8 mouse cellular contexts compared by ENCODE assay signal in the genomic region with DNA sequence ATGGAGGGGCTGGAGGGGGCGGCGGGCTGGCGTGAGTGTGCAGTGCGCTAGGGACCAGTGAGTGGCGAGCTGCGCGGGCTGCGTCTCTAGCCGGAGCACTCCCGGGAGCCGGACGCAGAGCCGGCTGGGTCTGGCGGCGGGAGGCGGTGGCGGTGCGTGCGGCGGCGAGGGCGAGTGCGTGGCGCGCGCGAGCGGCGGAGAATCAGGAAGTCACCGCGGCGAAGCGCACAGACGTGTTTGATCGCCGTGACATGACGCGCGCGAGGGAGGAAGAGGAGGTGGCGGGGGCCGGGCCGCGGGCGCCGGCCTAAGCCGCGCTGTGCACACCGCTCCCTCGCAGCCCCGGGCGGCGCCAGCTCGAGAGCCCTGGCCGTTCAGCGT. TPM values are rescaled to one million over a fixed set of nuclear protein-coding genes. Genes with fewer than 3 reads are reported as not detected.
DNase-seq lines count a peak whose midpoint lies in the region; ATAC-seq lines count a peak whose summit lies in the region.

No protein-coding gene starts in this region.

- DNase-seq in urinary bladder, postnatal 10 days (ENCODE audit: low spot score), result peak; percentile 32
- DNase-seq in urinary bladder, adult 2 months (ENCODE audit: low spot score), result no peak
- no peak for DNase-seq in embryonic facial prominence, embryonic 11.5 days (ENCODE audit: low spot score)
- peak; percentile 76 to 85 for DNase-seq in kidney, postnatal 4 days
- DNase-seq in right cerebral cortex, postnatal 10 days (ENCODE audit: low spot score in 2 of 2), result peak; percentile 82
- DNase-seq in adipocyte (ENCODE audit: low spot score), result no peak

- H3K27ac ChIP-seq in embryonic facial prominence, embryonic 11.5 days (replicated peaks; ENCODE audit: low read depth, low read length), result no peak overlapping the region
- H3K27ac ChIP-seq in heart, embryonic 13.5 days (replicated peaks), result peak overlapping the region; percentile 96
- H3K27ac ChIP-seq in macrophage, result peak overlapping the region; percentile 27; the same call in 1 of the 2 replicates

- H3K9ac ChIP-seq in embryonic facial prominence, embryonic 11.5 days (replicated peaks; ENCODE audit: low read length), result peak overlapping the region; percentile 74
- H3K9ac ChIP-seq in heart, embryonic 13.5 days, result peak overlapping the region; percentile 87

- 0 out of 2 replicates have a peak, but pooled peaks cover 4% of the 10 kb centered on the region for H3K4me1 ChIP-seq in embryonic facial prominence, embryonic 11.5 days (ENCODE audit: control insufficient read depth, insufficient read depth, low read length)
- H3K4me1 ChIP-seq in heart, embryonic 13.5 days, result peaks cover 16% of the 10 kb centered on the region

- peak; percentile 44; the same call in 1 of the 2 replicates for ATAC-seq in embryonic facial prominence, embryonic 11.5 days (replicated peaks; ENCODE audit: insufficient number of reproducible peaks, low FRiP score, low TSS enrichment, low read depth)
- peak; percentile 4; the same call in 1 of the 2 replicates for ATAC-seq in heart, embryonic 13.5 days (ENCODE audit: extremely low read depth, insufficient number of reproducible peaks, low FRiP score, low TSS enrichment)

- peak overlapping the region; percentile 100 for H3K4me2 ChIP-seq in embryonic facial prominence, embryonic 11.5 days (ENCODE audit: low read depth, low read length)
- H3K4me2 ChIP-seq in heart, embryonic 13.5 days, result peak overlapping the region; percentile 100

- H3K9me3 ChIP-seq in embryonic facial prominence, embryonic 11.5 days (replicated peaks; ENCODE audit: control insufficient read depth, low read length), result no peaks in the 10 kb centered on the region
- no peaks in the 10 kb centered on the region for H3K9me3 ChIP-seq in heart, embryonic 13.5 days

- no peaks in the 10 kb centered on the region for H3K36me3 ChIP-seq in embryonic facial prominence, embryonic 11.5 days (replicated peaks; ENCODE audit: control insufficient read depth, insufficient read depth, low read depth, low read length)
- no peaks in the 10 kb centered on the region for H3K36me3 ChIP-seq in heart, embryonic 13.5 days
- no peaks in the 10 kb centered on the region for H3K36me3 ChIP-seq in macrophage (ENCODE audit: inconsistent target)

- peaks cover 44% of the 10 kb centered on the region for H3K79me2 ChIP-seq in macrophage (ENCODE audit: inconsistent target)

- WGBS in embryonic facial prominence, embryonic 11.5 days, result under 1% methylated on average over 40 of the region's 56 CpGs
- under 1% methylated on average over 49 of the region's 56 CpGs for WGBS in heart, embryonic 13.5 days
- under 1% methylated on average over 42 of the region's 56 CpGs for WGBS in macrophage (ENCODE audit: missing documents)

- H3K4me3 ChIP-seq in embryonic facial prominence, embryonic 11.5 days (ENCODE audit: low read depth, low read length), result peak overlapping the region; percentile 72
- H3K4me3 ChIP-seq in heart, embryonic 13.5 days, result peak overlapping the region; percentile 83
- peak overlapping the region; percentile 61 for H3K4me3 ChIP-seq in macrophage (ENCODE audit: inconsistent target)

- no peaks in the 10 kb centered on the region for H3K27me3 ChIP-seq in embryonic facial prominence, embryonic 11.5 days (ENCODE audit: control insufficient read depth, insufficient read depth, low read length)
- 0 out of 2 replicates have a peak, but pooled peaks cover 7% of the 10 kb centered on the region for H3K27me3 ChIP-seq in heart, embryonic 13.5 days (replicated peaks)

RNA-seq across cellular contexts. Expression of a gene that starts 2.3 kb away (rescaled TPM):
- polyA plus RNA-seq in urinary bladder, adult 2 months (2012; rRNA removed), result 72.7 and 92.8 TPM in 2 replicates
- polyA plus RNA-seq in embryonic facial prominence, embryonic 11.5 days (2014; fragmentation: Nextera tagmentation; extraction: Ambion mirVana), result 46.2 and 53.4 TPM in 2 replicates
- polyA plus RNA-seq in heart, embryonic 13.5 days (2015; fragmentation: Nextera tagmentation; extraction: Ambion mirVana), result 25.8 and 27.4 TPM in 2 replicates
- total RNA-seq in macrophage (2018; cell fraction: chromatin; rRNA removed), result 100 to 1,000 TPM in 15 of 26 experiments, 10 to 100 TPM in 11; 13.2 to 152 (median 105) TPM
- 10 to 100 TPM; 24.6 to 54.1 (median 34.6) TPM for total RNA-seq in macrophage (2018; cell fraction: cytosol; rRNA removed)
- total RNA-seq in macrophage (2018; cell fraction: nucleus; rRNA removed), result 10 to 100 TPM; 18.7 to 88.7 (median 58.5) TPM
- 26.2 to 76.3 TPM (median 29.9 TPM) in 3 replicates for polyA plus RNA-seq in macrophage (2018)

Comparison
In these comparisons a context has a peak if more than half of its experiments do, and no peak if none do; other contexts are left out.
1. DNase-seq: peak in urinary bladder, postnatal 10 days (single experiment), kidney, postnatal 4 days (2 of 2) and right cerebral cortex, postnatal 10 days (2 of 2); none in urinary bladder, adult 2 months (single experiment), embryonic facial prominence, embryonic 11.5 days (single experiment) and adipocyte (single experiment).
2. Peak in every context shown above with its lines, with median percentiles within 50 percentile points of each other: H3K4me3 ChIP-seq.